Mouse (Mus musculus) cerebellum, postnatal 36 days (tissue): ENCODE measurements at regions not wholly inside any gene's neighbourhood (a gene's known extent, or its start where the extent isn't known, plus 50 kb on each side); places are given as distances from the start of the nearest gene placed in this dataset.

Experiments
- DNase-seq, 2 experiments: peaks; one replicate each; pipeline ENCODE4 v3.0.0; 2021 to 2022; ENCODE audit warnings: mixed read lengths in 2 of 2

GRCm38 (mm10) chr7:129050675-129051074, 206.2 kb upstream of the Plpp4 start:
- DNase-seq = peak; percentile 3 to 4

- no peak for DNase-seq
These were observed 189.9 kb upstream of the Plpp4 start for GRCm38 (mm10) chr7:129066891-129067290.

- no peak for DNase-seq
These were observed 188.7 kb upstream of the Plpp4 start for GRCm38 (mm10) chr7:129068137-129068536.

- no peak for DNase-seq
These were observed 177.0 kb upstream of the Plpp4 start for GRCm38 (mm10) chr7:129079786-129080185.

GRCm38 (mm10) chr7:129091441-129091840, 165.4 kb upstream of the Plpp4 start:
- no peak for DNase-seq

GRCm38 (mm10) chr7:129096374-129097069, 160.3 kb upstream of the Plpp4 start:
- no peak for DNase-seq

- no peak for DNase-seq
These were observed 154.4 kb upstream of the Plpp4 start for GRCm38 (mm10) chr7:129102437-129102836.

- no peak for DNase-seq
These were observed 122.7 kb upstream of the Plpp4 start for GRCm38 (mm10) chr7:129134176-129134575.

- DNase-seq = no peak
These were observed 122.1 kb upstream of the Plpp4 start for GRCm38 (mm10) chr7:129134661-129135215.

- no peak for DNase-seq
These were observed 119.4 kb upstream of the Plpp4 start for GRCm38 (mm10) chr7:129137303-129137990.

- no peak for DNase-seq
These were observed 114.8 kb upstream of the Plpp4 start for GRCm38 (mm10) chr7:129141942-129142598.

- DNase-seq = no peak
These were observed 114.3 kb upstream of the Plpp4 start for GRCm38 (mm10) chr7:129142599-129142949.

GRCm38 (mm10) chr7:129155577-129155976, 101.3 kb upstream of the Plpp4 start:
- no peak for DNase-seq

- DNase-seq = no peak
These were observed 86.9 kb upstream of the Plpp4 start for GRCm38 (mm10) chr7:129169971-129170370.

GRCm38 (mm10) chr7:129190933-129191332, 65.9 kb upstream of the Plpp4 start:
- DNase-seq = no peak

GRCm38 (mm10) chr7:129207029-129207428, 49.8 kb upstream of the Plpp4 start:
- DNase-seq = no peak
